Mouse (Mus musculus) cerebellum, adult 2 months (tissue): ENCODE data around the gene Tyrobp.
A peak's percentile ranks its signal among the peaks of the same experiment; 100 is the strongest.

Experiments
- CTCF ChIP-seq: fragments of 200-500 bp; IDR thresholded peaks from 2 replicates; pipeline ENCODE4 v1.5.1; 2011; ENCODE audit warnings: low read depth, mild to moderate bottlenecking, control low read depth, low read length, moderate library complexity, borderline replicate concordance; ENCODE audit not compliant: insufficient read depth
- POLR2A ChIP-seq: fragments of 200-500 bp; IDR thresholded peaks from 2 replicates; pipeline ENCODE4 v1.6.1; 2011; ENCODE audit warnings: low read length, control low read depth, borderline replicate concordance; ENCODE audit not compliant: insufficient read depth

DNA sequence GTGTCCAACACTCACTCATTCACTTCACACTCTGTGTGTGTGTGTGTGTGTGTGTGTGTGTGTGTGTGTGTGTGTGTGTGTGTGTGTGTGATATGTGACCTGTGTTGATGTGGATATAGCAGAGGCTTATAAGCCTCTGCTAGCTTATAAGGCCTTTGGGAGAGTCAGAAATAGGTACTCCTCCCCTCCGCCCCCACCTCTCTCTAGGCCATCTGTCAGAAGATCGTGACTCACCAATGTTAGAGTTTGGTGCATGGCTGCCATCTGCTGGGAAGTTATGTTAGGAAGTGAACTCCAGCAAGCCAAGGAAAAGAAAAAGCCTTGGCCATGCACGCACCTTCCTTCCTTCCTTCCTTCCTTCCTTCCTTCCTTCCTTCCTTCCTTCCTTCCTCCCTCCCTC is 18.2 kb downstream of the Tyrobp start:
- TF ChIP-seq POLR2A (peak; percentile 21; the same call in 1 of the 2 replicates), CTCF (peak; percentile 80)
